Mouse (Mus musculus) liver, adult 2 months (tissue): ENCODE data around the gene Camkv.

Experiments used
- CTCF ChIP-seq: fragments of 200-500 bp; IDR thresholded peaks from 2 replicates; pipeline ENCODE4 v1.5.1; 2011; ENCODE audit warnings: low read depth, low read length, control low read depth
- POLR2A ChIP-seq: fragments of 200-500 bp; IDR thresholded peaks from 2 replicates; pipeline ENCODE4 v1.6.1; 2011; ENCODE audit warnings: low read length, control low read depth; ENCODE audit not compliant: insufficient read depth; ENCODE audit errors: extremely low read depth

- TF ChIP-seq POLR2A: no peak
- no peak for TF ChIP-seq CTCF
Observed at GRCm38 (mm10) chr9:107959896-107960295, 24.4 kb downstream of the Camkv start.
